8 mouse cellular contexts compared by ENCODE assay signal in the genomic region with DNA sequence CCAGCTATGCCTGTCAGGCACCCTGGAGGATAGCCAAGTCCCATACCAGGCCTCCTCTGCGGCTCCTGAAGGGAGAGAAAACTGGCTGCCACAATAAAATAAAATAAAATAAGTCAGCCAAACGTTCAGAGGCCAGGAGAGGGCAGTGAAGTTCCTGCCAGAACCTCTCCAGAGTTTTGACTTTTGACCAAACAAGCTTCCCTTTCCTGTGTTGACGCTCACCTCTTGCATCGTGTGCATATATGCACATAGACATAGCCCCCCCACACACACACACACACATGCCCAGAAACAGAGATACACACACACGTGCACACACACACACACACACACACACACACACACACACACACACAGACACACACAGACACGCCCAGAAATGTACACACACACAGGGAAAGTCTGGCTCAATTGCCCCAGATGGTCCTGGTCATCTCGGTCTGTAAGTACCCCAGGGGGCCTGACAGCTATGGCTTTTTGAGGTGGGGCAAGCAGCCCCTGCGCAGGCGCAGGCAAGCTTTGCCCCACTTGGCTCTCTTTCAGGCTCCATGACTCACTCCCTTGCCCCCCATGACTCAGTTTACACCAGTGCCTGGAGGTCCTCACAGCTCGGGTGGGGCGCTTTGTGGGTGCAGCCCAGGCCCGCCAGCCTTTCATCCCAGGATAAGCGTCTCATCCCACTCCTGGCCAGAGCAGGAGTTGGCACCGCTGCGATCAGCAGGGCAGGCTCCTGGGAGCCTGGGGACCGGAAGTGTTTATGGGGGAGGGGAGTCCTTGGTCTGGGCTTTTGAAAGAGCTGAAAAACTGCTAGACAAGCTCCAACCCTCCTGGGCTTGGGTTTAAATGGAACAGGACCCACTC. TPM values are rescaled to one million over a fixed set of nuclear protein-coding genes. Genes with fewer than 3 reads are reported as not detected.
DNase-seq lines count a peak whose midpoint lies in the region; ATAC-seq and TF ChIP-seq lines count a peak whose summit lies in the region.

No protein-coding gene starts in this region.

- intact Hi-C loops in left cerebral cortex, postnatal 25 days (cut with DNase I), result loop anchor here (10.0 kb wide), 1 partner anchor 152 kb away; no protein-coding TSS in a partner anchor

- H3K4me2 ChIP-seq in heart, postnatal 0 days (ENCODE audit: low read depth, low read length), result peak overlapping the region; percentile 73

- no peaks in the 10 kb centered on the region for H3K36me3 ChIP-seq in heart, postnatal 0 days (replicated peaks; ENCODE audit: control insufficient read depth, insufficient read depth, low read length)

- peak; percentile 60 for TF ChIP-seq CTCF in heart, postnatal 0 days (IDR thresholded peaks at IDR 0.05; ENCODE audit: low read depth)

- WGBS in heart, postnatal 0 days, result 4% methylated on average over 16 of the region's 16 CpGs

- peak; percentile 91 for DNase-seq in 416B (ENCODE audit: low read depth)
- peak; percentile 82 for DNase-seq in Muller cell, postnatal 12 days (ENCODE audit: inconsistent ontology term)
- peak; percentile 52 for DNase-seq in embryo, embryonic 9.5 days (ENCODE audit: extremely low spot score)
- peak; percentile 85 for DNase-seq in heart, postnatal 0 days (ENCODE audit: low spot score)
- peak; percentile 75 for DNase-seq in kidney, postnatal 36 days
- peak; percentile 70 for DNase-seq in testis, postnatal 10 days (ENCODE audit: low spot score)
- DNase-seq in left cerebral cortex, postnatal 25 days (ENCODE audit: low spot score in 2 of 2), result no peak

- ATAC-seq in heart, postnatal 0 days (ENCODE audit: insufficient read depth, low read depth), result peak; percentile 74
- ATAC-seq in megakaryocyte-erythroid progenitor cell, adult 5-6 weeks (replicated peaks; ENCODE audit: low FRiP score, low TSS enrichment, poor library complexity, severe bottlenecking), result peak; percentile 24; the same call in 1 of the 2 replicates

- peaks cover 9% of the 10 kb centered on the region for H3K4me1 ChIP-seq in heart, postnatal 0 days (ENCODE audit: control insufficient read depth, insufficient read depth)

- H3K27ac ChIP-seq in heart, postnatal 0 days (ENCODE audit: low read depth), result peak overlapping the region; percentile 69

- H3K4me3 ChIP-seq in heart, postnatal 0 days (ENCODE audit: low read depth, low read length), result peak overlapping the region; percentile 37

- no peak for TF ChIP-seq EP300 in heart, postnatal 0 days (IDR thresholded peaks at IDR 0.05; ENCODE audit: low read depth)

- no peaks in the 10 kb centered on the region for H3K9me3 ChIP-seq in heart, postnatal 0 days (replicated peaks; ENCODE audit: control insufficient read depth, low read length)

- no peaks in the 10 kb centered on the region for H3K27me3 ChIP-seq in heart, postnatal 0 days (ENCODE audit: control insufficient read depth, insufficient read depth, low read length)

- peak overlapping the region; percentile 52 for H3K9ac ChIP-seq in heart, postnatal 0 days (replicated peaks; ENCODE audit: low read depth, low read length)

RNA-seq across cellular contexts. Expression of gene AI837181, which starts 8.3 kb away (rescaled TPM):
- total RNA-seq in heart, postnatal 0 days (2014; rRNA removed; ENCODE audit: low replicate concordance), result 47.4 and 59.1 TPM in 2 replicates
- polyA plus RNA-seq in heart, postnatal 0 days (2015; fragmentation: Nextera tagmentation; extraction: Ambion mirVana), result 38.1 and 40.5 TPM in 2 replicates
- total RNA-seq in megakaryocyte-erythroid progenitor cell, adult 5-6 weeks (2014; fragmentation: Nextera tagmentation), result 33.1 and 34.7 TPM in 2 replicates
- 5.7 and 11.1 TPM in 2 replicates for total RNA-seq in megakaryocyte-erythroid progenitor cell, adult 5-6 weeks (2017)
- 10 to 100 TPM; 70.2 to 73.3 TPM for total RNA-seq in left cerebral cortex, postnatal 25 days (2021)

RNA-seq across cellular contexts. Expression of gene Drap1, which starts 8.4 kb away (rescaled TPM):
- 169 and 171 TPM in 2 replicates for total RNA-seq in heart, postnatal 0 days (2014; rRNA removed; ENCODE audit: low replicate concordance)
- polyA plus RNA-seq in heart, postnatal 0 days (2015; fragmentation: Nextera tagmentation; extraction: Ambion mirVana), result 328 and 338 TPM in 2 replicates
- 167 and 178 TPM in 2 replicates for total RNA-seq in megakaryocyte-erythroid progenitor cell, adult 5-6 weeks (2014; fragmentation: Nextera tagmentation)
- total RNA-seq in megakaryocyte-erythroid progenitor cell, adult 5-6 weeks (2017), result 102 and 143 TPM in 2 replicates
- total RNA-seq in left cerebral cortex, postnatal 25 days (2021), result 100 to 1,000 TPM; 197 to 233 TPM

RNA-seq across cellular contexts. Expression of gene Fosl1, which starts 14.1 kb away (rescaled TPM):
- not detected in 2 replicates for total RNA-seq in heart, postnatal 0 days (2014; rRNA removed; ENCODE audit: low replicate concordance)
- polyA plus RNA-seq in heart, postnatal 0 days (2015; fragmentation: Nextera tagmentation; extraction: Ambion mirVana), result 0.12 TPM in 1 of 2 replicates, not detected in the other
- 0.66 and 1.1 TPM in 2 replicates for total RNA-seq in megakaryocyte-erythroid progenitor cell, adult 5-6 weeks (2014; fragmentation: Nextera tagmentation)
- total RNA-seq in megakaryocyte-erythroid progenitor cell, adult 5-6 weeks (2017), result 0.30 and 1.9 TPM in 2 replicates
- total RNA-seq in left cerebral cortex, postnatal 25 days (2021), result not detected

RNA-seq across cellular contexts. Expression of gene Ccdc85b, which starts 24.5 kb away (rescaled TPM):
- 9.2 and 11.3 TPM in 2 replicates for total RNA-seq in heart, postnatal 0 days (2014; rRNA removed; ENCODE audit: low replicate concordance)
- 10.2 and 10.6 TPM in 2 replicates for polyA plus RNA-seq in heart, postnatal 0 days (2015; fragmentation: Nextera tagmentation; extraction: Ambion mirVana)
- total RNA-seq in megakaryocyte-erythroid progenitor cell, adult 5-6 weeks (2014; fragmentation: Nextera tagmentation), result 2.6 and 2.9 TPM in 2 replicates
- total RNA-seq in megakaryocyte-erythroid progenitor cell, adult 5-6 weeks (2017), result 2.1 and 2.5 TPM in 2 replicates
- total RNA-seq in left cerebral cortex, postnatal 25 days (2021), result 10 to 100 TPM; 26.4 to 27.9 TPM

RNA-seq across cellular contexts. Expression of gene Fibp, which starts 27.2 kb away (rescaled TPM):
- 81.6 and 86.4 TPM in 2 replicates for total RNA-seq in heart, postnatal 0 days (2014; rRNA removed; ENCODE audit: low replicate concordance)
- polyA plus RNA-seq in heart, postnatal 0 days (2015; fragmentation: Nextera tagmentation; extraction: Ambion mirVana), result 142 and 146 TPM in 2 replicates
- 54.4 and 96.5 TPM in 2 replicates for total RNA-seq in megakaryocyte-erythroid progenitor cell, adult 5-6 weeks (2014; fragmentation: Nextera tagmentation)
- total RNA-seq in megakaryocyte-erythroid progenitor cell, adult 5-6 weeks (2017), result 40.7 and 51.8 TPM in 2 replicates
- 10 to 100 TPM; 81.9 to 92.9 TPM for total RNA-seq in left cerebral cortex, postnatal 25 days (2021)

Comparison
In these comparisons a context has a peak if more than half of its experiments do, and no peak if none do; other contexts are left out.
1. DNase-seq: peak in 416B (single experiment), Muller cell, postnatal 12 days (single experiment), embryo, embryonic 9.5 days (single experiment), heart, postnatal 0 days (single experiment), kidney, postnatal 36 days (2 of 2) and testis, postnatal 10 days (single experiment); none in left cerebral cortex, postnatal 25 days (0 of 2).